Mouse (Mus musculus): ENCODE data around the gene Acbd3. TPM values are rescaled to one million over a fixed set of nuclear protein-coding genes. Genes with fewer than 3 reads are reported as not detected.

Gene Acbd3
- polyA plus RNA-seq, 1 experiment = 14.8 TPM

- TF ChIP-seq CTCF (IDR thresholded peaks at IDR 0.05; ENCODE audit: borderline replicate concordance, control insufficient read depth, extremely low read depth, insufficient read depth, low read length, poor library complexity) (no peak), POLR2A (IDR thresholded peaks at IDR 0.05; ENCODE audit: control insufficient read depth, extremely low read depth, insufficient read depth, low read length, poor library complexity) (no peak)
- Histone ChIP-seq H3K36me3 (ENCODE audit: control insufficient read depth, insufficient read depth, low read length) (no peaks in the 10 kb centered on the region), H3K4me1 (replicated peaks; ENCODE audit: control insufficient read depth, insufficient read depth, low read length) (no peaks in the 10 kb centered on the region), H3K27ac (ENCODE audit: control insufficient read depth, insufficient read depth, low read length) (no peak overlapping the region), H3K4me3 (ENCODE audit: control insufficient read depth, insufficient read depth, low read length) (no peak overlapping the region), H3K27me3 (ENCODE audit: control insufficient read depth, insufficient read depth, low read length) (no peaks in the 10 kb centered on the region)
- DNase-seq = no peak
- 82% methylated on average over 3 of the region's 3 CpGs for WGBS
Measured at GRCm38 (mm10) chr1:180783580-180783928, 57.7 kb downstream of the Acbd3 start.

DNA sequence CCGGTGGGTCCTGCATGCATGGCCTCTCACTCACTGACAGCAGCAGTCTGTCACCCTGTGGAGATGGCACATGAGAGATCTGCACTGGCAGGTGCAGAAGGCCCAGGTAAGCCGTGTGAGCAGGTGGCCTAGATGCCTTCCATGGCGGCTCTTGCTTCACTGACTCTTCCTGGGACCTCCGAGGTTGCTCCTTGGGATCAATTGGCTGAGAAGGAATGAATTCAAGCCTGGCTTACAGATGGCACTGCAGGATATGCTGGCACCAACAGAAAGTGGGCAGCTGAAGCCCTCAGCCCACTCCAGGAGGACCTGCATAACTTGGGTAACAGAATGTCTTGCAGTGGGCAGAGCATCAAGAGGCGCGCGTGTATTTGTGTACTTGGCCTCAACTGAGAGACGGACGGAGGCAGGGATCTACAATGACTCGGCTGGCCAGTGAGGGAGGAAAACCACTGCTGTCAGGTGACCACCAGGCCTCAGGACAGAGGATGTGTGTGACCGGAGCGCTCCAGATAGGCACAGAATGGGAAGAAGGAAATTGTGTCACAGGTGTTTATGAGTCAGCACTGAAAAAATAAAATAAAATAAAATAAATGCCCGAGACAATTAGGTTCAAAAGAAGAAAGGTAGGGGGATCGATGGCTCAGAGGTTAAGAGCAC is 66.1 kb downstream of the Acbd3 start:
- TF ChIP-seq POLR2A (IDR thresholded peaks at IDR 0.05; ENCODE audit: control insufficient read depth, extremely low read depth, insufficient read depth, low read length, poor library complexity) = no peak
- no peak for TF ChIP-seq CTCF (IDR thresholded peaks at IDR 0.05; ENCODE audit: borderline replicate concordance, control insufficient read depth, extremely low read depth, insufficient read depth, low read length, poor library complexity)
- peaks cover 3% of the 10 kb centered on the region; the same call in 1 of the 2 replicates for H3K4me1 ChIP-seq (replicated peaks; ENCODE audit: control insufficient read depth, insufficient read depth, low read length)

GRCm38 (mm10) chr1:180792814-180793213 is 67.0 kb downstream of the Acbd3 start:
- Histone ChIP-seq H3K27me3 (ENCODE audit: control insufficient read depth, insufficient read depth, low read length) (no peaks in the 10 kb centered on the region), H3K4me1 (replicated peaks; ENCODE audit: control insufficient read depth, insufficient read depth, low read length) (peaks cover 3% of the 10 kb centered on the region; the same call in 1 of the 2 replicates), H3K36me3 (ENCODE audit: control insufficient read depth, insufficient read depth, low read length) (no peaks in the 10 kb centered on the region), H3K4me3 (ENCODE audit: control insufficient read depth, insufficient read depth, low read length) (no peak overlapping the region), H3K27ac (ENCODE audit: control insufficient read depth, insufficient read depth, low read length) (no peak overlapping the region)
- DNase-seq = no peak
- 88% methylated on average over 4 of the region's 4 CpGs for WGBS
- TF ChIP-seq CTCF (IDR thresholded peaks at IDR 0.05; ENCODE audit: borderline replicate concordance, control insufficient read depth, extremely low read depth, insufficient read depth, low read length, poor library complexity) (no peak), POLR2A (IDR thresholded peaks at IDR 0.05; ENCODE audit: control insufficient read depth, extremely low read depth, insufficient read depth, low read length, poor library complexity) (no peak)

More for the DNA sequence above, 66.1 kb downstream of the Acbd3 start:
- Histone ChIP-seq H3K27me3 (ENCODE audit: control insufficient read depth, insufficient read depth, low read length) (no peaks in the 10 kb centered on the region), H3K36me3 (ENCODE audit: control insufficient read depth, insufficient read depth, low read length) (no peaks in the 10 kb centered on the region), H3K27ac (ENCODE audit: control insufficient read depth, insufficient read depth, low read length) (no peak overlapping the region), H3K4me3 (ENCODE audit: control insufficient read depth, insufficient read depth, low read length) (no peak overlapping the region)
- DNase-seq = no peak
- 93% methylated on average over 14 of the region's 14 CpGs for WGBS

- no peak for TF ChIP-seq CTCF (IDR thresholded peaks at IDR 0.05; ENCODE audit: borderline replicate concordance, control insufficient read depth, extremely low read depth, insufficient read depth, low read length, poor library complexity)
- no peak for TF ChIP-seq POLR2A (IDR thresholded peaks at IDR 0.05; ENCODE audit: control insufficient read depth, extremely low read depth, insufficient read depth, low read length, poor library complexity)
Measured at GRCm38 (mm10) chr1:180793445-180794117, 67.7 kb downstream of the Acbd3 start.

DNA sequence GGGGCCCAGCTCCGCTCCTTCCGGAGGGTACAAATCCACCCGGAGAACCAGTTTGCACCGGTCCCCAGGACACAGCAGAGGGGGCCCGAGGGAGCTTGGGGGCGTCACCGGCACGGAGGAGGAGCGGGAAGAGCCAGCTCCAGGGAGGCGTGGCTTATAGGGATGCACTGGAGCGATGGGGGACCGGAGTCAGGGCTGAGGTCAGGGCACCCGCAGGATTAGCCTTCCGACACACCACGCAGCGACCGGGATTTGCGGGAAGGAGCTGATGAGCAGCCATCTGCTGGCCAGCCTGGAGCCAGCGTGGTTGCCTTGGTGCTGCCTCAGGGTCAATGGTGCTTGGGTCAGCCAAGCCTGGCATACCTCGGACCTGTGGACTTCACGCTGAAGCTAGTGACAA is 68.3 kb downstream of the Acbd3 start:
- WGBS = 17% methylated on average over 21 of the region's 21 CpGs
- H3K4me1 ChIP-seq (replicated peaks; ENCODE audit: control insufficient read depth, insufficient read depth, low read length) = peaks cover 3% of the 10 kb centered on the region; the same call in 1 of the 2 replicates
- H3K36me3 ChIP-seq (ENCODE audit: control insufficient read depth, insufficient read depth, low read length) = no peaks in the 10 kb centered on the region
- H3K27me3 ChIP-seq (ENCODE audit: control insufficient read depth, insufficient read depth, low read length) = no peaks in the 10 kb centered on the region
- no peak for DNase-seq
- no peak overlapping the region for H3K27ac ChIP-seq (ENCODE audit: control insufficient read depth, insufficient read depth, low read length)
- TF ChIP-seq POLR2A (IDR thresholded peaks at IDR 0.05; ENCODE audit: control insufficient read depth, extremely low read depth, insufficient read depth, low read length, poor library complexity) (no peak), CTCF (IDR thresholded peaks at IDR 0.05; ENCODE audit: borderline replicate concordance, control insufficient read depth, extremely low read depth, insufficient read depth, low read length, poor library complexity) (no peak)
- H3K4me3 ChIP-seq (ENCODE audit: control insufficient read depth, insufficient read depth, low read length) = no peak overlapping the region

More at GRCm38 (mm10) chr1:180793445-180794117, 67.7 kb downstream of the Acbd3 start:
- H3K27ac ChIP-seq (ENCODE audit: control insufficient read depth, insufficient read depth, low read length) = no peak overlapping the region
- H3K36me3 ChIP-seq (ENCODE audit: control insufficient read depth, insufficient read depth, low read length) = no peaks in the 10 kb centered on the region
- no peaks in the 10 kb centered on the region for H3K27me3 ChIP-seq (ENCODE audit: control insufficient read depth, insufficient read depth, low read length)
- 19% methylated on average over 18 of the region's 18 CpGs for WGBS
- DNase-seq = no peak
- H3K4me1 ChIP-seq (replicated peaks; ENCODE audit: control insufficient read depth, insufficient read depth, low read length) = peaks cover 3% of the 10 kb centered on the region; the same call in 1 of the 2 replicates
- H3K4me3 ChIP-seq (ENCODE audit: control insufficient read depth, insufficient read depth, low read length) = no peak overlapping the region

DNA sequence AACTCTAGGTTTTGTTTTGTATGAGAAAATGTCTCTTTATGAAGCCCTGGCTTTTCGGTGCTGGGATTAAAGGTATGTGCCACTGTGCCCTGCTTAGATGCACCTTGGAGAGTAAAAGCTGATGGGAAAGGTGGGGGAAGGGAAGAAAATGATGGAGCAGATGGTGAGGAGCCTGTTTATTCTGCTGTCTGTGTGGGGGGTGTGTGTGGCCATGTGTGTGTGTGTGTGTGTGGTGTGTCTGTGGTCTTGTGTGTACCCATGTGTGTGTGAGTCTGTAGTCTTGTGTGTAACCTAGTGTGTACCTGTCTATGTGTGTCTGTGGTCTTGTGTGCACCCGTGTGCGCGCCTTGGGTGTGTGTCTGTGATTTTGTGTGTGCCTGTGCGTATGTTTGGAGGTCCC is 72.8 kb downstream of the Acbd3 start:
- TF ChIP-seq POLR2A (IDR thresholded peaks at IDR 0.05; ENCODE audit: control insufficient read depth, extremely low read depth, insufficient read depth, low read length, poor library complexity) (no peak), CTCF (IDR thresholded peaks at IDR 0.05; ENCODE audit: borderline replicate concordance, control insufficient read depth, extremely low read depth, insufficient read depth, low read length, poor library complexity) (no peak)
- Histone ChIP-seq H3K27me3 (ENCODE audit: control insufficient read depth, insufficient read depth, low read length) (no peaks in the 10 kb centered on the region), H3K36me3 (ENCODE audit: control insufficient read depth, insufficient read depth, low read length) (peaks cover 17% of the 10 kb centered on the region), H3K4me1 (replicated peaks; ENCODE audit: control insufficient read depth, insufficient read depth, low read length) (peaks cover 3% of the 10 kb centered on the region; the same call in 1 of the 2 replicates), H3K4me3 (ENCODE audit: control insufficient read depth, insufficient read depth, low read length) (no peak overlapping the region), H3K27ac (ENCODE audit: control insufficient read depth, insufficient read depth, low read length) (no peak overlapping the region)
- 92% methylated on average over 5 of the region's 5 CpGs for WGBS
- DNase-seq = no peak

Measured in thymus, adult 2 months (tissue).